Mouse (Mus musculus) layer of hippocampus, adult 9-11 months (tissue): Measurements from ENCODE around the gene Bud13.

ENCODE experiments used
- DNase-seq: peaks from one replicate; pipeline ENCODE4 v3.0.0; 2022

Bud13 gene

GRCm38 (mm10) chr9:46339051-46339652, 56.3 kb downstream of the Bud13 start:
- no peak for DNase-seq

DNA sequence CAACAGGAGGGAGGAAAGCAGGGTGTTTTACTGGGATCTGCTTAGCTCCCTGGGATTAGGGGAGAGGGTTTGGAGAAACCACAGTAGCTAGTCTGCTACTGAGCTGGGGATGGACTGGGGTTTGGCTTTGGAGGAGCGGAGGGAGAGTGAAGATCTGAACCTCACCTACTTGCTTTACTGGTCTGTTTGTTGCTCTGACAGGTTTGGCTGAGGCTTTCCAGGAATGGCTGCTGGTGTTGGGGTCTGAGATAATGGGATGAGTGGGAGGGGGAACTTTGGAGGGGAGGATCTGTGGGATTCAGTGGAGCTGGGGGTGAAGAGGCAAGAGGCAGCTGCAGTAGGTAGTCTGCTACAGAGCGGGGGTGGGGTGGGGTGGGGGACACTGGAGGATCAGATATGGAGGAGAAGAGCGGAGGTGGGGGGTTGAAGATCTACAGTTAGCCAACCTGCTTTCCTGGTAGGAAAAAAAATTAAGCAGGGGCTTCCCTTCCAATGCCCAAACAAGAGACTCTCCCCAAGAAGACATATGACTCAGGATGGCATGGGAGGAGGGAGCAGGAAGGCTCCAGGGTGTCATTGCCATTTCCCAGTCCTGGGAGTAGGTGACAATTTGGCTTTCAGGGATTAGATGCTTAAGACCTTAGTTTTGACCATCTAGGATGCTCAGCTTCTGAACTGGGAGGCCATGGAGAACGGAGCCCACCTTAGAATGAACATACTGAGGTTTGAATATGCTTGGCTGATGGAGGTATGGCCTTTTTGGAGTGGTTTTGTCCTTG, 63.3 kb downstream of the Bud13 start:
- DNase-seq = no peak
